Mouse (Mus musculus) kidney, postnatal 25 days (tissue): ENCODE results near the gene Lgals1.

Experiments used
- DNase-seq, 2 experiments: peaks; one replicate each; pipeline ENCODE4 v3.0.0; 2021; ENCODE audit warnings: mixed read lengths in 2 of 2

Gene Lgals1

GRCm38 (mm10) chr15:78912040-78912439 is 14.5 kb upstream of the Lgals1 start:
- peak; percentile 67 to 72 for DNase-seq

DNA sequence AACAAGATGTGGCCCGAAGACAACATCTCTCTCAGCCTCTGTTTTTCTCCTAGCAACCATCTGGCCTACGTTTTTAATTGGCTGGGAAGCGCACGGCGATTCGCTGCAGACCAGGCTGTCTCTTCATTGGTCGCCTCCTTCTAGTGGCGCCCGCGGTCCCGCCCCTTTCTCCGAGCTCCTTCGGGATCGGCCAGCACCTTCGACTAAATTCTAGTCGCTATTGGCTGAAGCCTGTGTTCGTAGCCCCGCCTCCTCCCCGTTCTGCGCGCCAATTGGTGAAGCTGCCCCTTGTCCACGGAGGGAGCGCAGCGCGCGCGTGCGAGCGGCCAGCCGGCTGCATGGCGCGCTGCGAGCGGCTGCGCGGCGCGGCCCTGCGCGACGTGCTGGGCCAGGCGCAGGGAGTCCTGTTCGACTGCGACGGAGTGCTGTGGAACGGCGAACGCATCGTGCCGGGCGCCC is 12.9 kb upstream of the Lgals1 start, which contains the start of gene Pdxp:
Gene Pdxp (plus strand): TSS at position 288 of the 459 bp plus-strand sequence.
- DNase-seq = peak; percentile 95 to 97

DNA sequence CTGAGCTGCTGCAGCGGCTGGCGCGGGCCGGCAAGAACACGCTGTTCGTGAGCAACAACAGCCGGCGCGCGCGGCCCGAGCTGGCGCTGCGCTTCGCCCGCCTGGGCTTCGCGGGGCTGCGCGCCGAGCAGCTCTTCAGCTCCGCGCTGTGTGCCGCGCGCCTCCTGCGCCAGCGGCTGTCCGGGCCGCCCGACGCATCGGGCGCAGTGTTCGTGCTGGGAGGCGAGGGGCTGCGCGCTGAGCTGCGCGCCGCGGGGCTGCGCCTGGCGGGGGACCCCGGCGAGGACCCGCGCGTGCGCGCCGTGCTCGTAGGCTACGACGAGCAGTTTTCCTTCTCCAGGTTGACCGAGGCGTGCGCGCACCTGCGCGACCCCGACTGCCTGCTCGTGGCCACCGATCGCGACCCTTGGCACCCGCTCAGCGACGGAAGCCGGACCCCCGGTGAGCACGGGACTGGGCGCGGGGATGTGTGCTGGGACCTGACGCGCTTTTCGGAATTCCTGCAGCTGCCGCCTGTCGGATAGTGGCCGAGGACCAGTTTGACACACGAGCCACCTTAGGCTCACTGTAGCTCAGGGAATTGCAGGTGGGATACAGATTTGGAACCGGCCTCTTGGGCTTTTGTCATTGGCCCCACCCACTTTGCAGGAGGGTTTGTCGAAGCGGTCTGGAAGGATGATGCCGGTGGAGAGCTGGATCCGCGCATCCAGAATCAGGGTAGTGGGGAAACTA is 12.3 kb upstream of the Lgals1 start:
- no peak for DNase-seq

DNA sequence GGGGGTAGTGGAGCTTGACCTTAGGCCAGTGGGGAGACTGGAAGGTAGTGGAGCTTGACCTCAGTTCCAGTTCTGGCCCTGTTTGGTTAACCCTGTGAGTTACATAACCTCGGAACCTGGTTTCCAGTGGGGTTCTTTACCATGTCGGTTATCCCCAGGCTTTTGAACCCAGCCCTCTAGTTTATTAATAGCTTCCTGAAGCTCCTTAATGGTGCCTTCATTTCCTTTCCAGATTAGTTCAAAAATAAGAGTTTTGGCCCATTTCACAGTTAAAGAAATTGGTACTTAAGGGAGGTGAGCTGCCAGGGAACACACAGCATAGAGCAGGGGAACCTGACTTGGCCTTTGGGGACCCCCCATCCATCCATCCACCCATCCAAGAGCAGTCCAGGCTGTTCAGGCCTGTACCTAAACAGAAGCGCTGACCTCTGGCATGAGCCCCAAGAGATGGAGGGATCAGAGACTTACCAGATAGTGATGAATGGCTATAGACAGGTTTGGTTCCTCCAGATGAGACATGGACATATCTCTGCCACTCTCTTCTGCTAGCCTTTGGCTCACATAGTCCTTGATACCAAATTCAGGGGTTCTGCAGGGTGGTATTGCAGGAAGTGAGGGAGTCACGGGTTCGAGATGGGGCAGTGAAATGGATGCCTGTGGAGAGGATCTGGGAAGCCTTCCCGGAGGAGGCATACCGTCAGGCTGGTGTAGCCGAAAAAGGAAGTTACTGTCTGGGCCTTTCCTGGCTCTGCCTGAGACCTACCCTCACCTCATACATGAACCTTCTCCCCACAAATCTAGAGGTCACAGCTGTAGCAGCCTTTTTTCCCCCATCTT is 11.5 kb upstream of the Lgals1 start:
- DNase-seq = no peak

DNA sequence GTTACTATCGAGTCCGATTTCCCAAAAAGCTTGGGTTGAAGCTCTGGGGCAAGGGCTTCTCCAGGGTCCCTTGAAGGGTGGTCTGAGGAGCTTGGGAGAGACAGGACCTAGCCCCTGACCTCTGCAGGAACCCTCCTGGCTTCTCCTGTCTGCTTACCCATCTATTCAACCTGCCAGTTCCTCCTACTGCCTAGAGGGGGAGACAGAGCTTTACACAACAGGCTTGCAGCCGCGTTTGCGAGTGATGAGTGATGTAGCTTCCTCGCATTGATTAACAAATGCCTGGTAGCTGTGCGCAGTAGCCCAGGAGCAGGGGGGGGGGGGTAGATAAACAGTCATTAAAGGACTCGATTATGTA is 10.9 kb upstream of the Lgals1 start:
- peak; percentile 78 to 80 for DNase-seq

DNA sequence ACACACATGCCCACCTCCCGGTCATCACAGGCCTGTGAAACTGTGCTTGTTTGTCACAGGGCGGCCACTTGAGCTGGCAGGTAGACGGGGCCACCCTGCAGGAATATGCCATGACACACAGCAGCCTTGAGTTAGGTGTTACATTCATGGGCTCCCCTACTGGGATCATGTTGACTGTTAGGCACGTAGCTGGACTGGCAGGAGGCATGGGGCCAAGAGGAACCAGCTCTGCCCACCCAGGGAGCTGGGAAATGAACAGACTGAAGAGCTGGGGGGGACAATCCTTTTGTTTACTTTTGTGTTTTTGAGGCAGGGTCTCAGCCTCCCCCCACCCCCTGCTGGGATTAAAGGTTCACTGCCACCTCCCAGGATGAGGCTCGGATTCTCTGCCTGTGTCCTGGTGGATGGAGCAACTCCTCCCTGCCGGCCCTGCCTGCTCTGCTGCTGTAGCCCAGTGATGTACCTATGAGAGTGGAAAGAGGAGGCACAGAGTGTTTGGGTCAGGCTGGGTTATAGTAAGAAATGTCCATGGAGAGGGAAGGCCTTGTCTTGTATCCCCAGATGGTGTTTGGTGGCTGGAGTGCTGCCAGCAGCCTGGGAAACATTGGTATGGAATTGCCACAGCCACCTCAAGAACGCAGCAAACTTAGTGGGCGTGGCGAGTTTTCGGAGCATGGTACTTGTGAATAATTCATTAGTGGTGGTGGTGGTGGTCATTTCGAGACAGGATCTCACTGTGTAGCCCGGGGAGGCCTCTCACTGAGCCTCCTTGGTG is 10.3 kb upstream of the Lgals1 start:
- peak in 1 of 2 experiments; percentile 42 for DNase-seq

DNA sequence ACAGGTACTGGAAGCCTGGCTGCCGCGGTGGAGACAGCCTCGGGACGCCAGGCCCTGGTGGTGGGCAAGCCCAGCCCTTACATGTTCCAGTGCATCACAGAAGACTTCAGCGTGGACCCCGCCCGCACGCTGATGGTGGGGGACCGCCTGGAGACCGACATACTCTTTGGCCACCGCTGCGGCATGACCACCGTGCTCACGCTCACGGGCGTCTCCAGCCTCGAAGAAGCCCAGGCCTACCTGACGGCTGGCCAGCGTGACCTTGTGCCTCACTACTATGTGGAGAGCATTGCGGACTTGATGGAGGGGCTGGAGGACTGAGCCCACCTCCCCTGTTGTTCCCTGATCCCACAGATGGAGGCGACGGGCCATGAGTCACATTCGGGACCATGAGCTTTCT is 8.4 kb upstream of the Lgals1 start:
- peak in 1 of 2 experiments; percentile 40 for DNase-seq

GRCm38 (mm10) chr15:78919914-78920313 is 6.6 kb upstream of the Lgals1 start:
- DNase-seq = no peak

DNA sequence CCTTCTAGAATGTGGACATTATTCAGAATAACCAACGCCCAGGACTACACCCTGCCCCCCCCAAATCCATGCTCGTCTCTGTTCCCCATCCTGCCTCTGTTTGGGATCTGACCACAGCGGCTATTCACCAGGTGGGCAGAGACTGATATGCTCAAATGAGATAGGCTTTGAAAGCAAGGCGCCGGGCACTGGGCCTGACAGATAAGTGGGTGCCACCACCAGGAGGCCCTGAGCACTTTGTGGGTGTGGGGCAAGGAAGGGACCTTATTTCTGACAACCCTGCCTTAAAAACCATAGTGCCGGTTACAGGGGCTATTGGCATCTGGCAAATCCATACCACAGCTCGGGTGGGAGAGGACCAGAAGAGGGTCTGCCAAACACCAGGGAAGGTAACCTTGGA is 3.8 kb upstream of the Lgals1 start:
- no peak for DNase-seq

DNA sequence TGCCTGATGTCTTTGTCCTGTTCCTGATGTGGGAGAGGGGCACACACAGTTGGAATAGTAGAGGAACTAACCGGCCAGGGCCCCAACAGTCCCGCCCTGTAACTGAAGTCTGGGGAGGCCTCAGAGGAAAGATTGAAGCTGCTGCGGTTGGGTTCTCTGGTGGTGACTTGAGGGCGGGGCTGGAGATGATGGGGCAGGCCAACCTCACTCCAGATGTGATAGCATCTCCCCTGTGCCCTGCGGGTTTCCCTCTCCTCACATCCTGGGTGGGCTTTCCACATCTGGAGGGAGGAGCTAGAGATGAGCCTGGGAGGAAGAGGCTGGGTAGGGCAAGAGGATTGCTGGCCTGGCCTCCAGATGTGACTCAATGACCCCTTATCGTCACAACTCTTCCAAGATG is 2.9 kb upstream of the Lgals1 start:
- DNase-seq = no peak

GRCm38 (mm10) chr15:78925129-78925528 is 1.4 kb upstream of the Lgals1 start:
- DNase-seq = peak; percentile 67 to 72

GRCm38 (mm10) chr15:78927021-78927787 is 679 bp downstream of the Lgals1 start:
- DNase-seq = peak; percentile 47 to 72

GRCm38 (mm10) chr15:78927788-78928457 is 1.4 kb downstream of the Lgals1 start:
- peak; percentile 72 to 89 for DNase-seq

GRCm38 (mm10) chr15:78928539-78928938 is 2.0 kb downstream of the Lgals1 start:
- no peak for DNase-seq

DNA sequence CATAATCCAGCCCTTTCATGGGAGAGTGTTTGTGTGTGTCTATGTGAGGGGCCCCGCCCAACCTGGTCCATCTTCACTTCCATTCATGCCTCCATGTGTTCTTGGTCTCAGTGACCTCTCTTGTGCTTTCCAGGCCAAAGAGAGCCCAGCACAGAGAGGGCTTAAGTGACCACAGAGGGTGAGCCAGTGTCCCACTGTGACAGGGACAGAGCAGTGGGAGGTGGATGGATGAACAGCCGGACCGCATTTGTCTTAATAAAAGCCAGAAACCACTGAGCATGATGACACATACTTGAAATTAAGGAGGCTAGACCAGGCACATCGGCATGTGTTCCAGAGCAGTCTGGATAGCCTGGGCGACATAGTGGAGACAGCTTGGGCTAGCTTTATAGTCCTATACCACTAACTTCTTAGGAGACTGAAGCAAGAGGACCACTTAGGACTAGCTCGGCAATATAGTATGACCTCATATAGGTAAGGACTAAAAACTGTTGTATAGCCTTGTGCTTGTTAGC is 3.7 kb downstream of the Lgals1 start:
- no peak for DNase-seq

GRCm38 (mm10) chr15:78930801-78931426 is 4.4 kb downstream of the Lgals1 start:
- no peak for DNase-seq

DNA sequence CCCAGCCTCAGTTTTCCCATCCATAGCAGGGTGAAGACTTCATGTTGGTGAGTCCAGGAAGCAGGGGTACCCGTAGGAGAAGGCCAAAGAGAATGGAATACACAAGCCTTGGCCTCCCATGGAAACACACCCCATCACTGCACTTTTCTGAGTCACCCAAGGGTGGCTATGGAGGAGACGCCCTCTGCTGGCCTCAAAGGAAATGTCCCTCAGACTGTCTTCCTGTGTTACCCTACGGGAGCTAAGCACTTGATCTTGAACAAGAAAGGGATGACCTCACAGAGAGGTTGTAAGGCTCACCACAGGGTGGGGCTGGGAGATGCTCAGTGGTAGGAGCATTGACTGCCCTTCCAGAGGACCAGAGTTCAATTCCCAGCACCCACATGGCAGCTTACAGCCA is 5.1 kb downstream of the Lgals1 start:
- DNase-seq = peak; percentile 66

GRCm38 (mm10) chr15:78934784-78935320 is 8.3 kb downstream of the Lgals1 start, which contains the start of gene Nol12:
Nol12 (plus strand) TSS chr15:78934933.
- DNase-seq = peak; percentile 88 to 89

DNA sequence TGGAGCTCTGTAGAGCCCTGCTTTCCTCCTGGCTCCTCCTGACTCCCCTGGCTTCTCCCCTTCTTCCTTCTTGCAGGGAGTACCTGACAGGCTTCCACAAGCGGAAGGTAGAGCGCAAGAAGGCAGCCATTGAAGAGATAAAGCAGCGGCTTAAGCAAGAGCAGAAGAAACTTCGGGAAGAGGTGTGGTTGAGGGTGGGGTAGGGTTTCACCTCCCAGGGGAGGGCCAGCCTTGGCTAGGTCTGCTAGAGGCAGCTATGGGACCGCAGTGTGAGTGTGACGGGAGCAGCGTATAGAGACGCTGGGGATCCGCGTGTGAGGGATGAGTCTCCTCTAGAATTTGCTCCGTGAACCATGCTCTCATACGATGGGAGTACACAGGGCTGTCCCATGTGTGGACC is 9.9 kb downstream of the Lgals1 start:
- no peak for DNase-seq

- no peak for DNase-seq
Measured at GRCm38 (mm10) chr15:78937311-78937710, 10.8 kb downstream of the Lgals1 start.

- no peak for DNase-seq
Measured at GRCm38 (mm10) chr15:78937963-78938362, 11.4 kb downstream of the Lgals1 start.
